ENCODE assay signal across 10 mouse cellular contexts in the genomic region with DNA sequence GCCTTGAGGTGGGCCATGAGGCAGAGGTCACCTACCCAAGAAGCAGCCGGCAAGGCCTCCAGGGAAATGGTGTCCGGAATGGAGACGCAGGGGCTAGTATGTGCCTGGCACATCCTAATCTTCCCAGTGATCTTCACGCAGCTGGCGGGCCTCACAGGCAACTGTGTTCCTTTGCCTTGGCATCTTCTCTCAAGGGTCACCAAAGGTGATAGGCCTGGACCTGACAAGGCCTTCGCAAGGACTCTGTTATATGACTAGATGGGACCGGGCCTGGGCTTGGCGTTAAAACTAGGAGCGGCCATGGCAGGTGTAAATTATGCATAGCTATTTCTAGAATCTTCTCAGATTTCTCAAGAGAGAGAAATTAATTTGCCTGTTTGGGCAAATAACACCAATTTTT.
DNase-seq lines count a peak whose midpoint lies in the region; ATAC-seq lines count a peak whose summit lies in the region.
"Had no signal": no experiment of that assay in that cellular context is flagged by ENCODE, and none has a peak within 500 bp of the region (broad histone marks: within the 10 kb centered on the region; RNA-seq: fewer than 3 reads in every experiment).

No protein-coding gene starts in this region.

- no peak overlapping the region for H3K27ac ChIP-seq in forebrain, embryonic 10.5 days
- no peak overlapping the region for H3K27ac ChIP-seq in forebrain, embryonic 14.5 days (ENCODE audit: low read depth, low read length)
- H3K27ac ChIP-seq in kidney, embryonic 16.5 days (ENCODE audit: low read length) = no peak overlapping the region
- no peak overlapping the region for H3K27ac ChIP-seq in hindbrain, embryonic 16.5 days (ENCODE audit: low read depth, low read length)
- no peak overlapping the region for H3K27ac ChIP-seq in midbrain, embryonic 14.5 days (replicated peaks; ENCODE audit: low read depth, low read length)
- H3K27ac ChIP-seq: kidney, postnatal 0 days had no signal

- no peak for ATAC-seq in forebrain, embryonic 14.5 days
- ATAC-seq in kidney, embryonic 16.5 days (ENCODE audit: low FRiP score, low TSS enrichment) = no peak
- ATAC-seq in hindbrain, embryonic 16.5 days = no peak
- ATAC-seq in midbrain, embryonic 14.5 days (ENCODE audit: low FRiP score, low TSS enrichment) = no peak

- H3K9me3 ChIP-seq in forebrain, embryonic 10.5 days = no peaks in the 10 kb centered on the region
- H3K9me3 ChIP-seq in forebrain, embryonic 14.5 days (replicated peaks; ENCODE audit: control insufficient read depth, low read length) = no peaks in the 10 kb centered on the region
- no peaks in the 10 kb centered on the region for H3K9me3 ChIP-seq in kidney, embryonic 16.5 days (ENCODE audit: low read length)
- H3K9me3 ChIP-seq in hindbrain, embryonic 16.5 days (ENCODE audit: control insufficient read depth, low read length) = no peaks in the 10 kb centered on the region
- H3K9me3 ChIP-seq in midbrain, embryonic 14.5 days (ENCODE audit: control insufficient read depth, low read length) = no peaks in the 10 kb centered on the region

- H3K4me2 ChIP-seq in forebrain, embryonic 14.5 days (ENCODE audit: low read length) = no peak overlapping the region; the same call in 1 of the 2 replicates
- H3K4me2 ChIP-seq in kidney, embryonic 16.5 days (replicated peaks; ENCODE audit: low read depth, low read length) = peak overlapping the region; percentile 84; the same call in 1 of the 2 replicates
- peak overlapping the region; percentile 75; the same call in 1 of the 2 replicates for H3K4me2 ChIP-seq in hindbrain, embryonic 16.5 days (ENCODE audit: low read length)
- peak overlapping the region; percentile 64 for H3K4me2 ChIP-seq in midbrain, embryonic 14.5 days (ENCODE audit: low read length)

- H3K4me1 ChIP-seq in forebrain, embryonic 10.5 days = peaks cover 36% of the 10 kb centered on the region
- peaks cover 23% of the 10 kb centered on the region for H3K4me1 ChIP-seq in forebrain, embryonic 14.5 days (ENCODE audit: control insufficient read depth, insufficient read depth, low read length)
- peaks cover 25% of the 10 kb centered on the region for H3K4me1 ChIP-seq in kidney, embryonic 16.5 days (ENCODE audit: insufficient read depth, low read length)
- H3K4me1 ChIP-seq in hindbrain, embryonic 16.5 days (ENCODE audit: control insufficient read depth, insufficient read depth, low read depth, low read length) = peaks cover 18% of the 10 kb centered on the region
- peaks cover 22% of the 10 kb centered on the region for H3K4me1 ChIP-seq in midbrain, embryonic 14.5 days (ENCODE audit: control insufficient read depth, insufficient read depth, low read length)

- H3K9ac ChIP-seq in forebrain, embryonic 14.5 days (ENCODE audit: low read length) = no peak overlapping the region
- H3K9ac ChIP-seq in kidney, embryonic 16.5 days (replicated peaks; ENCODE audit: low read length) = no peak overlapping the region
- H3K9ac ChIP-seq in hindbrain, embryonic 16.5 days (ENCODE audit: low read depth, low read length) = no peak overlapping the region
- H3K9ac ChIP-seq in midbrain, embryonic 14.5 days (replicated peaks; ENCODE audit: low read length) = no peak overlapping the region

- peaks cover 31% of the 10 kb centered on the region for H3K27me3 ChIP-seq in forebrain, embryonic 10.5 days (ENCODE audit: poor library complexity, severe bottlenecking)
- H3K27me3 ChIP-seq in forebrain, embryonic 14.5 days (replicated peaks; ENCODE audit: control insufficient read depth, insufficient read depth, low read length) = 0 out of 2 replicates have a peak, but pooled peaks cover 5% of the 10 kb centered on the region
- H3K27me3 ChIP-seq in kidney, embryonic 16.5 days (ENCODE audit: insufficient read depth, low read length) = peaks cover 7% of the 10 kb centered on the region; the same call in 1 of the 2 replicates
- H3K27me3 ChIP-seq in hindbrain, embryonic 16.5 days (replicated peaks; ENCODE audit: control insufficient read depth, insufficient read depth, low read length) = no peaks in the 10 kb centered on the region
- H3K27me3 ChIP-seq in midbrain, embryonic 14.5 days (ENCODE audit: control insufficient read depth, insufficient read depth, low read length) = no peaks in the 10 kb centered on the region

- no peak for DNase-seq in forebrain, embryonic 10.5 days (ENCODE audit: extremely low spot score, low spot score)
- no peak for DNase-seq in forebrain, embryonic 14.5 days (ENCODE audit: low spot score)
- no peak for DNase-seq in kidney, adult 11 months
- no peak for DNase-seq in midbrain, embryonic 14.5 days
- DNase-seq in right cerebral cortex, postnatal 4 days = no peak
- no peak for DNase-seq in retina, embryonic 14.5 days (ENCODE audit: low spot score)

- peak overlapping the region; percentile 53; the same call in 1 of the 2 replicates for H3K4me3 ChIP-seq in forebrain, embryonic 10.5 days
- no peak overlapping the region for H3K4me3 ChIP-seq in forebrain, embryonic 14.5 days (ENCODE audit: low read depth, low read length)
- H3K4me3 ChIP-seq in kidney, embryonic 16.5 days (ENCODE audit: low read length) = no peak overlapping the region
- no peak overlapping the region for H3K4me3 ChIP-seq in hindbrain, embryonic 16.5 days (ENCODE audit: low read length)
- H3K4me3 ChIP-seq in midbrain, embryonic 14.5 days (replicated peaks; ENCODE audit: low read depth, low read length) = no peak overlapping the region

- H3K36me3 ChIP-seq in forebrain, embryonic 10.5 days (replicated peaks) = 0 out of 2 replicates have a peak, but pooled peaks cover 2% of the 10 kb centered on the region
- no peaks in the 10 kb centered on the region for H3K36me3 ChIP-seq in forebrain, embryonic 14.5 days (ENCODE audit: control insufficient read depth, insufficient read depth, low read length)
- no peaks in the 10 kb centered on the region for H3K36me3 ChIP-seq in kidney, embryonic 16.5 days (ENCODE audit: insufficient read depth, low read length)
- no peaks in the 10 kb centered on the region for H3K36me3 ChIP-seq in hindbrain, embryonic 16.5 days (ENCODE audit: control insufficient read depth, insufficient read depth, low read length)
- H3K36me3 ChIP-seq in midbrain, embryonic 14.5 days (ENCODE audit: control insufficient read depth, insufficient read depth, low read length) = no peaks in the 10 kb centered on the region
- H3K36me3 ChIP-seq: G1E had no signal

- 83% methylated on average over 9 of the region's 9 CpGs for WGBS in forebrain, embryonic 10.5 days
- 82% methylated on average over 9 of the region's 9 CpGs for WGBS in forebrain, embryonic 14.5 days
- WGBS in kidney, embryonic 16.5 days = 64% methylated on average over 9 of the region's 9 CpGs
- 80% methylated on average over 9 of the region's 9 CpGs for WGBS in hindbrain, embryonic 16.5 days
- 76% methylated on average over 9 of the region's 9 CpGs for WGBS in midbrain, embryonic 14.5 days
